Mouse (Mus musculus) B cell, adult (primary cell): Measurements from ENCODE around the gene Jsrp1. TPM values are rescaled to one million over a fixed set of nuclear protein-coding genes. Genes with fewer than 3 reads are reported as not detected.

Experiments used
- total RNA-seq: library from RNA; stranded (reverse); gene quantifications from 4 replicates; pipeline ENCODE4 v1.2.4, GENCODE M21; 2023; ENCODE audit not compliant: inconsistent age

Gene Jsrp1
- total RNA-seq: not detected in 4 replicates

DNA sequence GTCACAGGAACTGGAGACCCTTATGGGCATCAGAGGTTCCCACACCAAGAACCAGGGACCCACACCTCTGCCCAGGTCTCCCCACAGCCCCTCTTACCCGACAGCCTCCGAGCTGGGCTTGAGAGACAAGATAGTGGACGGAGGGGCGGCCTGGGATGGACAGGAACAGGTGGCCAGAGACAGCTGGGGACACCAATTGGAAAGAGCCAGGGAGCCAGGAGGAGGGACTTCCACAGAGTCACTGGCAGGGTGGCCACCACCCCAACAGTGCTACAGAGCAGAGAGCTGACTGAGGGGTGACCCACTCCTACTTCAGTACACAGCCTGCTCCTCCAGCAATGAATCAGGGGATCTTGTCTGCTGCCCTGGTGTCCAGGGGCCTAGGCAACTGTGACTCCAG, at the start of gene Jsrp1:
Gene Jsrp1 (minus strand): TSS at position 133 of the 400 bp plus-strand sequence.

DNA sequence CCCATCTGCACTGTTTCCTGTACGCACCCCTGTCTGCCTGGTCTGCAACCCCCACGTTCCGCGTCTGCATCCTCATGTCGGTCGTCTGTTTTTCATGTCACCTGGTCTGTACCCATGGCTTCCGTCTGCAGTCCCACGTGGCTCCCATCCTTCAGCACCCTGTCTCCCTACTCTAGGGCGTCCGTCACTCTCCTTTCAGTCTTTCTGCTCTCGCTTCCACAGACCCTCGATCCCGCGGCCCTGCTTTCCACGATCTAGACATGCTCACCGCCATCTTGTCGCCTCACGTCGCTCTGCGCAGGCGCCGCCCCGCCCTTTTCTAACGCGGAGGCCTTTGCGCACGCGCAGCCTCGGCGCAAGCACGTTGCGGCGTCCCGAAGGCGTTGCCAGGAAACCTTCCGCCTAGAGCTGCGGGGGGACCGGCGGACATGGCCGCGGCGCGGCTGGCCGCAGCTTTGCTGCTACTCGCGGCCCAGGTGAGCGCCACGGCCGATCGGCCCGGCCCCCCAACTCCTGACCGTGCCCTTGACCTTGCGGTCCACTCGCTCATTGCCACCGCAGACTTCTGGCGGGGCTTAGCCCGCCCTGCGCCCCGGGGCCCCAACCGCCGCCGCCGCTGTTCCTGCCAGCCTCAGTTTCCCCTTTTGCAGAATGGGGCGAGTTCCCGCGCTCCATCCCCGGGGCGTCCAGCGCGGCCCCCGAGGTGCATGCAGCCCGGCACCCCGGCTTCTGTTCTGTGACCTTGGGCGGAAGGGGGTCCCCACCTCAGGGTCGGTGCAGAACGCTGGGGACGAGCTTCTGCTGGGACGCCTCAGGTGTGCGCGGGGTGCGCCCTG, 41.8 kb upstream of the Jsrp1 start, which contains the start of the genes Lsm7 and Sppl2b:
Gene Lsm7 (minus strand): TSS at position 297 of the 836 bp plus-strand sequence.
Gene Sppl2b (plus strand): TSS at position 363 of the 836 bp plus-strand sequence.

GRCm38 (mm10) chr10:80843931-80844547, 30.7 kb upstream of the Jsrp1 start, which contains the start of gene Lingo3:
Lingo3 (minus strand) TSS chr10:80844039.

DNA sequence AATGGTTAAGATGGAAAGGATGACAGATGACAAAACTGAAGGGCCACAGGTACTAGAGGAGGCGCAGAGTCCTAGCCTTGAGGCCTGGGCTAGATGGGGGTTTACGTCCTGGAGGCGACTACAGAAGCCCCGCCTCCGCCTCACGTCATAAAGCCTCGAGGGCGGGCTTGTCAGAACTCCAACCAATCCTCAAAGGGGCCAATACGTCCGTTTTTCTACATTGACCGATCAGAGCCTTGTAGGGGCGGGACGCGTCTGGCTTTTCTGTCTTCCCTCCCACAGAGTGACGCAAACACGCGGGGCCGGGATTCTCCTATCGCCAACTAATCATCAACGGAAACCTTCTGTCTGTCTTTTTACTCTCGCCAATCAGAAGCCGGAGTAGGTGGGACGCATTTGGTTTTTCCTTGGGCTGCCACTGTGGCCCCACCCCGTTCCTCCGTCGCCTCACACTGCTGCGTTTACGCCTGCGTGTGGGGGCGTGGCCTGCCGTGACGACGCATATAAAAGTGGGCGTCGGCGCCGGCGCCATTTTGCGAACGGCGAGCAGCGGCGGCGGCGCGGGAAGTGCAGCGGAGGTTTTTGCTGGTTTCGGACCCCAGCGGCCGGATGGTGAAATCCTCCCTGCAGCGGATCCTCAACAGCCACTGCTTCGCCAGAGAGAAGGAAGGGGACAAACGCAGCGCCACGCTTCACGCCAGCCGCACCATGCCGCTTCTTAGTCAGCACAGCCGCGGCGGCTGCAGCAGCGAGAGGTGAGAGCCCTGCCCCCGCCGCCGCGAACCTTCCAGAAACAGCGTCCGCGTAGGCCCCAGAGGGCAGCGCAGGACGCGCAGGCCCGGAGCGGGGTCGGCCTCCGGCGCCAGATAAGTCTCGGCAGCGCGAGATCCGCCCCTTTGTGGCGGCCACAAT, 13.1 kb upstream of the Jsrp1 start, which contains the start of gene Oaz1:
Gene Oaz1 (plus strand): TSS at position 506 of the 912 bp plus-strand sequence.

DNA sequence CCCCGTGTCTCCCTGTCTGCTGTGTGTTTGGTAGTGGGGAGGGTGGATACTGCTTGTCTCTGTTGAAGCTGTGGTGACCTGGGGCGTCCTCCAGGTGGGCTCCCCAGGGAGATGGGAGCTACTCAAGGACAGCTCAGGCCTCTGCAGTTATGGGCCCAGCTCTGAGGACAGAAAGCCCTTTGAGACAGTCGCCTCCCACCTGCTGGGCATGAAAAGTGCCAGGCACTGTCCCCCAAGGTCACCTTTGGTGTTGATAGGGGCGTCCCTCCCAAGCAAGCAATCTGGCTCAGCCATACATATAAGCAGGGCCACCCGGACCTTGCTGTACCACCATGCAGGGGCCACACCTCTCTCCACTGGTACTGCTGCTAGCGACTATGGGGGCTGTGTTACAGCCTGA, 8.4 kb downstream of the Jsrp1 start, which contains the start of gene Amh:
Gene Amh (plus strand): TSS at position 328 of the 400 bp plus-strand sequence.

GRCm38 (mm10) chr10:80798150-80799006, 14.9 kb downstream of the Jsrp1 start, which contains the start of the genes Sf3a2 and Plekhj1:
Sf3a2 (plus strand) TSS chr10:80798198.
Plekhj1 (minus strand) TSS chr10:80798626.

Other genes with a start within 250 kb of the Jsrp1 start
- gene Klf16, start 236.2 kb downstream of the Jsrp1 start, total RNA-seq: 28.7 to 30.4 TPM (median 29.1 TPM) in 4 replicates
- 98.4 to 122 TPM (median 111 TPM) in 4 replicates for gene Abhd17a, start 223.2 kb downstream of the Jsrp1 start, total RNA-seq
- 59.8 to 72.2 TPM (median 66.6 TPM) in 4 replicates for gene Scamp4, start 210.6 kb downstream of the Jsrp1 start, total RNA-seq
- 11.7 to 18.8 TPM (median 16.4 TPM) in 4 replicates for gene Adat3, start 210.6 kb downstream of the Jsrp1 start, total RNA-seq
- 8.0 to 11.8 TPM (median 9.9 TPM) in 4 replicates for gene Gm49322, start 207.5 kb downstream of the Jsrp1 start, total RNA-seq
- gene Csnk1g2, start 190.7 kb downstream of the Jsrp1 start, total RNA-seq: 197 to 226 TPM (median 216 TPM) in 4 replicates
- 28.4 to 35.4 TPM (median 33.8 TPM) in 4 replicates for gene Btbd2, start 156.4 kb downstream of the Jsrp1 start, total RNA-seq
- gene Mknk2, start 135.4 kb downstream of the Jsrp1 start, total RNA-seq: 439 to 470 TPM (median 448 TPM) in 4 replicates
- gene Mob3a, start 111.5 kb downstream of the Jsrp1 start, total RNA-seq: 98.5 to 112 TPM (median 103 TPM) in 4 replicates
- 27.3 to 49.1 TPM (median 36.6 TPM) in 4 replicates for gene Izumo4, start 111.3 kb downstream of the Jsrp1 start, total RNA-seq
- 128 to 153 TPM (median 137 TPM) in 4 replicates for gene Ap3d1, start 71.2 kb downstream of the Jsrp1 start, total RNA-seq
- 65.5 to 67.7 TPM (median 67.0 TPM) in 4 replicates for gene Dot1l, start 58.3 kb downstream of the Jsrp1 start, total RNA-seq
- 69.6 to 87.1 TPM (median 77.5 TPM) in 4 replicates for gene Sf3a2, start 15.3 kb downstream of the Jsrp1 start, total RNA-seq
- 120 to 133 TPM (median 122 TPM) in 4 replicates for gene Plekhj1, start 14.9 kb downstream of the Jsrp1 start, total RNA-seq
- 0.96 to 1.9 TPM (median 1.5 TPM) in 4 replicates for gene Amh, start 8.3 kb downstream of the Jsrp1 start, total RNA-seq
- 502 to 594 TPM (median 550 TPM) in 4 replicates for gene Oaz1, start 13.2 kb upstream of the Jsrp1 start, total RNA-seq
- not detected in 4 replicates for gene Lingo3, start 30.5 kb upstream of the Jsrp1 start, total RNA-seq
- 20.6 to 35.7 TPM (median 27.3 TPM) in 4 replicates for gene Lsm7, start 41.7 kb upstream of the Jsrp1 start, total RNA-seq
- 24.8 to 34.2 TPM (median 28.8 TPM) in 4 replicates for gene Sppl2b, start 41.8 kb upstream of the Jsrp1 start, total RNA-seq
- gene Tmprss9, start 58.4 kb upstream of the Jsrp1 start, total RNA-seq: not detected in 4 replicates
- gene Timm13, start 87.5 kb upstream of the Jsrp1 start, total RNA-seq: 67.2 to 77.1 TPM (median 71.8 TPM) in 4 replicates
- gene Lmnb2, start 104.7 kb upstream of the Jsrp1 start, total RNA-seq: 10.7 to 14.4 TPM (median 12.4 TPM) in 4 replicates
- gene Gadd45b, start 116.6 kb upstream of the Jsrp1 start, total RNA-seq: 43.6 to 49.2 TPM (median 44.1 TPM) in 4 replicates
- gene Gng7, start 201.4 kb upstream of the Jsrp1 start, total RNA-seq: 0.19 to 0.39 TPM (median 0.22 TPM) in 3 of 4 replicates, not detected in the other
- gene Diras1, start 212.2 kb upstream of the Jsrp1 start, total RNA-seq: not detected in 4 replicates
- 10.1 to 13.0 TPM (median 12.5 TPM) in 4 replicates for gene Slc39a3, start 223.9 kb upstream of the Jsrp1 start, total RNA-seq
- gene Sgta, start 246.7 kb upstream of the Jsrp1 start, total RNA-seq: 62.6 to 68.2 TPM (median 64.7 TPM) in 4 replicates